Mouse (Mus musculus) R1 (cell line): ENCODE measurements around the gene Rnf141.
A peak's percentile ranks its signal among the peaks of the same experiment; 100 is the strongest.

Source experiments
- DNase-seq: peaks from one replicate; pipeline ENCODE4 v3.0.0-alpha.2; 2018; ENCODE audit warnings: low read depth, low spot score

Gene Rnf141

DNA sequence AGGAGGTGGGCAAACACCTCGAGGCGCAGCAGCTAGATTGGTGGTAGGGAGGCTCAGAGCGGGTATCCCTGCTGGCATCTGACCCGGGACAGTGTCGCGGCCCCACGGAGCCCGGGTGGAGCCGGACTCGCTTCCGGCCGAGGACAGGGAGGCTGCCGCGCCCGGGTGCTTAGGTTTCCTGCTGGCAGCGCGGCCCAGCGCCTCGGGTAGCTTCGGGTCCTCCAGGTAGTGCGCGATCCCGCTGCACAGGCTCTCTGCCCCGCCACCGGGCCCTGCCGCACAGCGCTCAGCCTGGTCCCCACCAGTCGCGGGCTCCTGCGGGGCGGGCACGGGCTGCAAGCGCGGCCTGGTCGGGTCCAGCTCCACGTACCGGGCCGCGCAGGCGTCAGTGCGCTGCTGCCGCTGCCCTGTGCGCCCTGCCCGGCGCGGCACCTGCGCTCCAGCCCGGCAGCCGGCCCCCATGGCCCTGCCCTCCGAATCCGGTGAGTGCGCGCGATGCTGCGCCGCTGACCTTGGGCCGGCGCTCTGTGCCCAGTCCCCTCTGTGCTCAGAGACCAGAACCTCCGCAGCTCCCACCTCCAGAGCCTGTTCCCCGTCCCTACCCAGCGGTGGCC lies 75.7 kb downstream of the Rnf141 start:
- peak; percentile 47 for DNase-seq

DNA sequence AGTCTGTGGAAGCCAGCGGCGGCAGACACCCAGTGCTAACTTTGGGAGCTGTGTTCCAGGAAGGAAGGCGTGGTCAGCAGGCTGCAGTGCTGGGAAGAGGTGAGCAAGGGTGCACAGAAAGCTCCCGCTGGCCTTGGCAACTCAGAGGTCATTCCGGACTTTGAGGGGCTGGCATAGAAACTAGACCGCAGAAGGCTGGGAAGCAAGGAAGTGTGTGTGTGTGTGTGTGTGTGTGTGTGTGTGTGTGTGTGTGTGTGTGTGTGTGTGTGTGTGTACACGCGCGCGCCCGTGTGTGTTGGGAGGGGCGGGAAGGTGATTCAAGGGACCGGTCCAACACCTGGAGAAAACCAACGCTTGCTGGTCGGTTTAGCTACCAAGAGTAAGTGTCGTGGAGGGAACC lies 76.3 kb downstream of the Rnf141 start, which contains the start of gene Ampd3:
Ampd3 (plus strand) TSS at position 206 of the 400 bp plus-strand sequence.
- DNase-seq, result peak; percentile 66

DNA sequence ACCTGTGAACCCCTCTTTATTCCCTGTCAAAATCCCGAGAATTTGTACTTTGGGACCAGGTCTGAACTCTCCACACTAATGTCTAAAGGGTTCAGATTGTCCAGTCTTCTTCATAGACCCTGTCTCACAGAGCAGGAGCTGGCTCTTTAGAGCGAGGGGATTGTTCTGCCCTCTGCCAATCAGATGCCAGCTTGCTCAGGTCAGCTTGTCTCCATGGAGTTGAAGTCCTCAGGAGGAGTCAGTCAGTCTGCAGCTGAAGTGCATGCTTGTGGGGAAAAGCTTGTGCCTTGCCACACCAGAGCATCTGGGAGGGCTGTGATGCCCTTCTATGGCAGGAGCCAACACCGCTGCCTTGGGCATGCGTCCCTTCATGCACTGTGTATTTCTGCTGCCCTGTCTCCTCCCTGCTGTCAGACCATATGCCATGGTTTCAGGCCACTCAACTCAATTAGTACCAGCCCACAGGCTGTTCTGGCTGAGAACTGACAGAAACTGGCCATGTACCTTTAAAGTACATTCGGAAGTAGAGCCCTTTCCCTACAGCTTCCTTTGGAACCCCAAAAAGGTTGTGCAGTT lies 81.6 kb downstream of the Rnf141 start:
- no peak for DNase-seq

DNA sequence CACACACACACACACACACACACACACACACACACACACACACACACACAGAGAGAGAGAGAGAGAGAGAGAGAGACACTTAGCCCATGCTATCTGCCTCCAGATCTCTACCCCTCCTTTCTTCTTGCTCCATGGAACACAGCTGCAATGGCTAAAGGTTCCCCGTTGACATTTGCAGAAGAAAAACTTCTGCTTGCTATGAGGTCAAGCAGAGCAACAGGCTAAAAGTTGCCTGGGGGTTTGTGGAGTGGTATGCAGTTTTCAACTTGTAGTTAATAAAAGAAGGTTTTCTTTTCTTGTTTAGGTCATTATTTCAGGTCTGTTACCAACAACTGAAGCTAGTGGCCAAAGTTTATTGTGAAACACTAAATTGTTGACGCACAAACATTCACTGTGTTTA lies 87.8 kb downstream of the Rnf141 start:
- DNase-seq, result no peak

DNA sequence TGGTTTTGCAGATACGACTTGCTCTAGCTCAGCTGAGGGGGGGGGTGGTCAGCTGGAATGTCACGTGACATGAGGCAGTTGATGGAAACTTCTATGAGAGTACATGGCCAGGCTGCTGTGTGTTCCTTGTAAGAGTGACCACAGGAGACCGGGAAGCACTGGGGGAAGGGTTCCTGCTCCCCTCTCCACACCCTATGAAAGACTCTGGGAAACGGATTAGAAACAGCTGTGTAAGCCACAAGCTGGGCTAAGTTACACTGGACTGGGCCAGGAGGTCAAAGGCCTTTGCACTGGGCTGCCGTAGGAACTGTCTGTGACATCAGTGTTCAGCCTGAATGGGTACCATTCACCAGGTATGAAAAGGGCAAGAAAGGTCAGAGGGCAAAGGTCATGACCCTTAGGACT lies 90.3 kb downstream of the Rnf141 start:
- DNase-seq, result no peak

DNA sequence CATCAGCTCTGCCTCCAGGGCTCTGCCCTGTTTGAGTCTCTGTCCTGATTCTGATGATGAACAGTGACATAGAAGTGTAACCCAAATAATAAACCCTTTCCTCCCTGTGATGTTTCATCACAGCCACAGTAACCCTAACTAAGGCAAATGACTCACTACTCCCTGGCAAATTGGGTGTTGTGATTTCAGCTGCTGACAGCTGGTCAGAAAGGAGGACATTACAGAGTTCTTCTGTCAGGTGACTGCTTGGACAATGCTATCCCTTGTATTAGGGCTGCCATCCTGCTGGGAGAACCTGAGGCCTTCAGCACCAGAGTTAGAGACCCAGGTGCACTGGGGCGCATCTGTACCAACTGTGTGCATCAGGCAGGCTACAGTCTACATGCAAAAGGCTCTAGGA lies 90.9 kb downstream of the Rnf141 start:
- DNase-seq, result no peak

DNA sequence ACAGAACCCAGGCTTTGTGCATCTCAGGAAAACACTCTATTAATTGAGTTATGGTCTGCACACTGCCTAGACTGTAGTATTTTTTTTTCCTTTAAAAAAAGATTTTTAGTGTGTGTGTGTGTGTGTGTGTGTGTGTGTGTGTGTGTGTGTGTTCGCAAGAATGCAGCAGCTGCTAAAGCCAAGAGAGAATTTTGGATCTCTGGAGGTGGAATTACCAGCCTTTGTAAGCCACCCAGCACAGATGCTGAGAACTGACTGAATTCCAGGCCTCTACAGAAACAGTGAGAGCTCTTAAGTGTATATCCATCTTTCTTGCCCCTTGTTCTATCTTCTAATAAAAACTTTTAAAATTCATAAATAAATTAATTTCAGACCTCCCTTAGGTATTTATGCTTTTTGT lies 92.6 kb downstream of the Rnf141 start:
- DNase-seq, result no peak

DNA sequence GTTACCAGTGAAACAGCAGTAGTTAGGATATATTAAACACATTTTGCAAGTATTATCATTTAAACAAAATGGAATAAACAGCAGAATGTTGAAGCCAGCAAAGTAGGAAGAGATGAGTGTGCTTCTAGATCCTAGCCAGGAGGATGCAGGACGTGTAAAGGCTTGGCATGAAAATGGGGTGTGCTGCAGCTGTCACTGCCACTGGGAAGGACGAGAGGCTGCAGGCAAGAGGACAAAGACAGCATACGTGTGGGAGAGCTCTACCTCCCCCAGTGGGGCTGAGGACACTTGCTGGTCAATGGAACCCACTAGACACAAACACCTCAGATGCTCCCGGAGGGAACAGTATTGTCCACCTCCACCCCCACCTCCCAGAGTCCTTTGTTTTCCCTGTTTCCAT lies 93.4 kb downstream of the Rnf141 start:
- DNase-seq, result no peak
